Mouse (Mus musculus): ENCODE data around the gene Prima1. TPM values are rescaled to one million over a fixed set of nuclear protein-coding genes. Genes with fewer than 3 reads are reported as not detected.

Prima1 gene
- total and polyA plus RNA-seq, 3 experiments: 0.29 to 1.4 (median 0.43) TPM

DNA sequence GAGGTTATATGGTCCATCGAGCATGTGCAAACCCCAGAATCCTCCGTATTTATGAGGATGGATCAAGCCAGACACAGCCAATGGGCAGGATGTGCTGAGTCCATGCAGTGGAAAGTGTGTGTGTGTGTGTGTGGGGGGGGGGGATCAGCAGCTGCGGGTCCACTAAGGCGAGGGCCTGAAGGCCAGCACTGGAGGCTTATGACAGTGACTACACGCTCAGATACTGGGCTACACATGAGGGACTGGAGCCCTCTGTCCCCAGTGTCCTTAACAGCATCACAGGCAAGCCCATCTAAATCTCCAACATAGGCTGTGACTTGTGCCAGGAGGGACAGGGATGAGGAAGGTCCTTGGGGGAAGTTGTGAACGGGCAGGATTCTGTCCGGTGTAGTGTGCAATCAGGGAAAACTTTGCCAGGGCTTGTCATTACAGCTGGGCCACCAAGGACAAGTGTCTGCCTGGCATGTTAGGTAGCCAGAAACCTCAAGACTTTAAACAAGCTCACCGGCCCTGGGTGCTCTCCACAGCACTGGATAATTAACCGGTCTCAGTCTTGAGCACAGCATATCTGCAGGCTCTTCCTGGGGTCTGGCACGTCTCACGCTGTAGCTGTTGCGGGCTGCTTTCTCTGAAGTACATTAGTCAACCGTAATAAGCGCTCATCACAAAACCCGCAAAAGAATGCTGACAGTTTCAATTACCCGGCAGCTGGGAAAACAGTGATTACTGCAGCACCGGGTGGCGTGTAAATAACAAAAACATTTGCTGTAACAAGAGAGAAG is 84.6 kb downstream of the Prima1 start:
- Histone ChIP-seq H3K27me3 (ENCODE audit: control insufficient read depth, insufficient read depth, low read length) (0 out of 2 replicates have a peak, but pooled peaks cover 1% of the 10 kb centered on the region), H3K27ac (no peak overlapping the region), H3K9ac (ENCODE audit: low read depth, low read length) (no peak overlapping the region), H3K4me1 (ENCODE audit: control insufficient read depth, insufficient read depth, low read length) (no peaks in the 10 kb centered on the region), H3K36me3 (ENCODE audit: control insufficient read depth, insufficient read depth, low read length) (no peaks in the 10 kb centered on the region), H3K4me3 (no peak overlapping the region), H3K79me2 (replicated peaks; ENCODE audit: control insufficient read depth, insufficient read depth, low read length) (no peaks in the 10 kb centered on the region)
- intact Hi-C loops (cut with DNase I): no loop called here
- no peak for DNase-seq
- 44% methylated on average over 18 of the region's 18 CpGs for WGBS
- TF ChIP-seq POLR2A (IDR thresholded peaks at IDR 0.05; ENCODE audit: insufficient read depth, low read depth, low read length): no peak
- no peak for TF ChIP-seq EP300 (IDR thresholded peaks at IDR 0.05; ENCODE audit: insufficient read depth, low read depth, low read length)
- TF ChIP-seq CTCF (IDR thresholded peaks at IDR 0.05): no peak

DNA sequence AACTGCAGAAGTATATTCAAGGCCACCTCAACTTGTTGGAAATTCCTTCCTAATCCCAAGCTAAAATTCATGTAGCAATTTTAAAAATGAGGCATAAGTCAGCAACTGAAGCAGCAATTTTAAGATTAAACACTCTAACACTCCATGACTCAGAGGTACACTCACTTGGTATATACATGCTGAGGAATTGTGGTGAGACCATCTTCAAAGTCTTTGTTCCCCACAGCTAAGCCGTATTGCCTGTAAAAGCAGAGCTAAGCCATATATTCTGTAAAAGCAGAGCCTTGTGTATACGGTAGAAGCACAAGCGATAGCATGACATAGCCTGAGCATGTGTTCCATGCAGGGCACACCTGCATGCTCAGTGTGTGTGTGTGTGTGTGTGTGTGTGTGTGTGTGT is 86.5 kb downstream of the Prima1 start:
- TF ChIP-seq CTCF (IDR thresholded peaks at IDR 0.05) (no peak), EP300 (IDR thresholded peaks at IDR 0.05; ENCODE audit: insufficient read depth, low read depth, low read length) (no peak), POLR2A (IDR thresholded peaks at IDR 0.05; ENCODE audit: insufficient read depth, low read depth, low read length) (no peak)
- H3K27ac ChIP-seq: no peak overlapping the region
- H3K4me1 ChIP-seq (ENCODE audit: control insufficient read depth, insufficient read depth, low read length): no peaks in the 10 kb centered on the region
- no peak overlapping the region for H3K9ac ChIP-seq (ENCODE audit: low read depth, low read length)
- H3K27me3 ChIP-seq (ENCODE audit: control insufficient read depth, insufficient read depth, low read length): 0 out of 2 replicates have a peak, but pooled peaks cover 1% of the 10 kb centered on the region
- intact Hi-C loops (cut with DNase I): no loop called here
- H3K4me3 ChIP-seq: no peak overlapping the region
- no peaks in the 10 kb centered on the region for H3K79me2 ChIP-seq (replicated peaks; ENCODE audit: control insufficient read depth, insufficient read depth, low read length)
- 81% methylated on average over 3 of the region's 3 CpGs for WGBS
- H3K36me3 ChIP-seq (ENCODE audit: control insufficient read depth, insufficient read depth, low read length): no peaks in the 10 kb centered on the region
- DNase-seq: no peak

GRCm38 (mm10) chr12:103154927-103155326 is 87.0 kb downstream of the Prima1 start:
- no peaks in the 10 kb centered on the region for H3K4me1 ChIP-seq (ENCODE audit: control insufficient read depth, insufficient read depth, low read length)
- H3K36me3 ChIP-seq (ENCODE audit: control insufficient read depth, insufficient read depth, low read length): no peaks in the 10 kb centered on the region
- H3K27me3 ChIP-seq (ENCODE audit: control insufficient read depth, insufficient read depth, low read length): 0 out of 2 replicates have a peak, but pooled peaks cover 1% of the 10 kb centered on the region
- no peak overlapping the region for H3K9ac ChIP-seq (ENCODE audit: low read depth, low read length)
- no peak overlapping the region for H3K27ac ChIP-seq
- no peak for DNase-seq
- H3K4me3 ChIP-seq: no peak overlapping the region
- H3K79me2 ChIP-seq (replicated peaks; ENCODE audit: control insufficient read depth, insufficient read depth, low read length): no peaks in the 10 kb centered on the region
- WGBS: 70% methylated on average over 2 of the region's 2 CpGs
- intact Hi-C loops (cut with DNase I): no loop called here
- TF ChIP-seq EP300 (IDR thresholded peaks at IDR 0.05; ENCODE audit: insufficient read depth, low read depth, low read length): no peak
- TF ChIP-seq CTCF (IDR thresholded peaks at IDR 0.05): no peak
- TF ChIP-seq POLR2A (IDR thresholded peaks at IDR 0.05; ENCODE audit: insufficient read depth, low read depth, low read length): no peak

DNA sequence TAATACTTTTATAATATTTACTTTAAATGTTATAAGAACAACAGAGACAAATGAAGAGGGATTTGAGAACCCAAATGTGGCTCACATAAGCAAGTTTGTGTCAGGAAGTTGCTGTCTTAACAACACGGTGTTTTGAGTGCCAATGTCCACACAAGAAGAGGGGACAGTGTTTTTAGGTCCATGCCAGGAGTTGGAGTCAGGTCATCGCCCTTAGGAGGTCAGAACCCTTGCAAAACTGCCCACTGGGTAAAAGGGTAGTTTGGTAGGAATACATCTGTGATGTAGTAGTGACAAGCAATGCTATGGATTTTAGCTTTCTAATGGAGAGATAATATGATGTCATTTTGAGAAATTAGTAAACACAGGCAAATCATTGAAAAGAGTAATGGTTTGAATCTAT is 91.7 kb downstream of the Prima1 start:
- H3K4me1 ChIP-seq (ENCODE audit: control insufficient read depth, insufficient read depth, low read length): no peaks in the 10 kb centered on the region
- no peaks in the 10 kb centered on the region for H3K79me2 ChIP-seq (replicated peaks; ENCODE audit: control insufficient read depth, insufficient read depth, low read length)
- 57% methylated on average over 2 of the region's 2 CpGs for WGBS
- H3K4me3 ChIP-seq: no peak overlapping the region
- intact Hi-C loops (cut with DNase I): no loop called here
- H3K36me3 ChIP-seq (ENCODE audit: control insufficient read depth, insufficient read depth, low read length): no peaks in the 10 kb centered on the region
- DNase-seq: no peak
- H3K27ac ChIP-seq: no peak overlapping the region
- no peaks in the 10 kb centered on the region for H3K27me3 ChIP-seq (ENCODE audit: control insufficient read depth, insufficient read depth, low read length)
- H3K9ac ChIP-seq (ENCODE audit: low read depth, low read length): no peak overlapping the region
- no peak for TF ChIP-seq POLR2A (IDR thresholded peaks at IDR 0.05; ENCODE audit: insufficient read depth, low read depth, low read length)
- TF ChIP-seq CTCF (IDR thresholded peaks at IDR 0.05): no peak
- TF ChIP-seq EP300 (IDR thresholded peaks at IDR 0.05; ENCODE audit: insufficient read depth, low read depth, low read length): no peak

Other genes starting within 250 kb of the Prima1 start
- gene Fam181a, start 68.8 kb upstream of the Prima1 start, total RNA-seq (2021): not detected
- gene Fam181a, start 68.8 kb upstream of the Prima1 start, polyA plus RNA-seq (2012; rRNA removed): not detected in 2 replicates
- gene Asb2, start 113.9 kb upstream of the Prima1 start, total RNA-seq (2021): 100 to 1,000 TPM; 419 to 533 TPM
- gene Asb2, start 113.9 kb upstream of the Prima1 start, polyA plus RNA-seq (2012; rRNA removed): 505 and 541 TPM in 2 replicates
- 1 to 10 TPM; 3.1 to 3.2 TPM for gene Otub2, start 146.5 kb upstream of the Prima1 start, total RNA-seq (2021)
- 4.1 and 6.4 TPM in 2 replicates for gene Otub2, start 146.5 kb upstream of the Prima1 start, polyA plus RNA-seq (2012; rRNA removed)
- 1 to 10 TPM; 1.4 to 1.6 TPM for gene 9330161L09Rik, start 165.7 kb upstream of the Prima1 start, total RNA-seq (2021)
- 0.61 and 1.00 TPM in 2 replicates for gene 9330161L09Rik, start 165.7 kb upstream of the Prima1 start, polyA plus RNA-seq (2012; rRNA removed)
- 10 to 100 TPM; 85.3 to 89.3 TPM for gene Ddx24, start 183.7 kb upstream of the Prima1 start, total RNA-seq (2021)
- gene Ddx24, start 183.7 kb upstream of the Prima1 start, polyA plus RNA-seq (2012; rRNA removed): 30.2 and 46.0 TPM in 2 replicates
- 10 to 100 TPM; 56.3 to 68.8 TPM for gene Ifi27, start 192.1 kb upstream of the Prima1 start, total RNA-seq (2021)
- 175 and 210 TPM in 2 replicates for gene Ifi27, start 192.1 kb upstream of the Prima1 start, polyA plus RNA-seq (2012; rRNA removed)
- gene Ifi27l2a, start 201.5 kb upstream of the Prima1 start, total RNA-seq (2021): 10 to 100 TPM; 31.8 to 43.8 TPM
- gene Ifi27l2a, start 201.5 kb upstream of the Prima1 start, polyA plus RNA-seq (2012; rRNA removed): 265 and 388 TPM in 2 replicates
- gene Ifi27l2b, start 215.1 kb upstream of the Prima1 start, total RNA-seq (2021): not detected
- 0.29 TPM in 1 of 2 replicates, not detected in the other for gene Ifi27l2b, start 215.1 kb upstream of the Prima1 start, polyA plus RNA-seq (2012; rRNA removed)

All from heart, adult 2 months (tissue).